Mouse (Mus musculus): ENCODE results near the gene Gltp. TPM values are rescaled to one million over a fixed set of nuclear protein-coding genes. Genes with fewer than 3 reads are reported as not detected.

Gltp gene
- total and polyA plus RNA-seq, 3 experiments: 23.8 to 90.4 (median 25.5) TPM

DNA sequence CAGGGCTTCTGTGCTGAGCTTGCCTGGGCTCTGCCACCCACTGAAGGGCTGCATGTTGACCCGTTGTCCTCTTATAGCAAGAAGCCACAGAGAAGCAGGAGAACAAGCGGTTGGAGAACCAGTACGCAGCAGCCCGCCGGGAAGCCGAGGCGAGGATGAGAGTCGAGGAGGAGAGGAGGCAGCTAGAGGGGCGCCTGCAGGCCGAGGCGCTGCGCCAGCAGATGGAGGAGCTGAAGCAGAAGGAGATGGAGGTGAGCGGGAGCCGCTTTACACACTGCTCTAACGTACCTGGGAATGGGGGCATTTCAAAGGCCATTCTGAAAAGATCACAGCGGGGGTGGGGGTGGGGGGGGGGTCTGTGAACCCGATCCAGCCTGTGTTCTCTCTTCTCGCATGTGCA is 23.8 kb upstream of the Gltp start:
- Histone ChIP-seq H3K9me3 (replicated peaks; ENCODE audit: low read length) (no peaks in the 10 kb centered on the region), H3K27ac (ENCODE audit: insufficient read depth, low read depth) (no peak overlapping the region), H3K9ac (ENCODE audit: insufficient read depth, low read depth) (no peak overlapping the region), H3K79me2 (replicated peaks; ENCODE audit: control insufficient read depth, extremely low read depth, insufficient read depth, poor library complexity, severe bottlenecking) (no peaks in the 10 kb centered on the region), H3K36me3 (replicated peaks in 1 of 2; ENCODE audit: control insufficient read depth in 1 of 2, insufficient read depth in 1 of 2, low read length in 1 of 2) (peaks cover 86 to 97% of the 10 kb centered on the region in 2 experiments), H3K4me3 (replicated peaks in 1 of 3; ENCODE audit: low read depth in 2 of 3, low read length in 2 of 3, poor library complexity in 1 of 3) (no peak overlapping the region), H3K4me2 (ENCODE audit: insufficient read depth, low read depth, poor library complexity, severe bottlenecking) (no peak overlapping the region), H3K4me1 (ENCODE audit: control insufficient read depth in 1 of 2, insufficient read depth in 2 of 2) (no peaks in the 10 kb centered on the region), H3K27me3 (replicated peaks) (no peaks in the 10 kb centered on the region)
- dilution Hi-C loops (cut with MboI; ENCODE audit: extremely low pct_ligation_motif_present, extremely low pct_unique_long_range_greater_than_20kb, low sequenced_read_pairs): no loop called here
- TF ChIP-seq EP300 (IDR thresholded peaks at IDR 0.05; ENCODE audit: low read length) (no peak), JUND (conservative IDR thresholded peaks at IDR 0.05; ENCODE audit: low read depth, low read length) (no peak), BHLHE40 (IDR thresholded peaks at IDR 0.05; ENCODE audit: low read depth, low read length) (no peak), MYC (IDR thresholded peaks at IDR 0.05; ENCODE audit: low read depth, low read length) (no peak), NRF1 (IDR thresholded peaks at IDR 0.05; ENCODE audit: low read depth, low read length) (no peak), IRF4 (IDR thresholded peaks at IDR 0.05; ENCODE audit: low read depth, low read length) (no peak), ELF1 (IDR thresholded peaks at IDR 0.05; ENCODE audit: low read depth, low read length) (no peak), E2F4 (IDR thresholded peaks at IDR 0.05; ENCODE audit: insufficient replicate concordance, low read depth, low read length) (no peak), MXI1 (IDR thresholded peaks at IDR 0.05; ENCODE audit: low read depth, low read length) (no peak), NELFE (IDR thresholded peaks at IDR 0.05; ENCODE audit: low read depth, low read length) (no peak), SMC3 (IDR thresholded peaks at IDR 0.05; ENCODE audit: low read depth, low read length) (no peak), CHD1 (IDR thresholded peaks at IDR 0.05; ENCODE audit: low read depth, low read length) (no peak), GABPA (IDR thresholded peaks at IDR 0.05; ENCODE audit: insufficient replicate concordance, low read depth, low read length) (no peak), MAZ (IDR thresholded peaks at IDR 0.05; ENCODE audit: low read depth, low read length) (no peak), PAX5 (IDR thresholded peaks at IDR 0.05; ENCODE audit: low read length) (no peak), ZNF384 (IDR thresholded peaks at IDR 0.05; ENCODE audit: low read depth, low read length) (no peak), SIN3A (IDR thresholded peaks at IDR 0.05; ENCODE audit: low read length) (no peak)
- in situ Hi-C loops (cut with MboI; ENCODE audit: low pct_ligation_motif_present, low pct_unique_long_range_greater_than_20kb, low sequenced_read_pairs): loop anchor here (25.0 kb wide), 1 partner anchor 198 kb away; the partner anchor contains the start of gene Oasl1
- no peak for DNase-seq (ENCODE audit: extremely low read depth)

- dilution Hi-C loops (cut with MboI; ENCODE audit: extremely low pct_ligation_motif_present, extremely low pct_unique_long_range_greater_than_20kb, low sequenced_read_pairs): no loop called here
- H3K27ac ChIP-seq (ENCODE audit: insufficient read depth, low read depth): no peak overlapping the region
- TF ChIP-seq RAD21 (IDR thresholded peaks at IDR 0.05; ENCODE audit: low read depth, low read length): no peak
- no peak overlapping the region for H3K4me3 ChIP-seq (replicated peaks in 1 of 3; ENCODE audit: low read depth in 2 of 3, low read length in 2 of 3, poor library complexity in 1 of 3)
- no peak overlapping the region for H3K4me2 ChIP-seq (ENCODE audit: insufficient read depth, low read depth, poor library complexity, severe bottlenecking)
- in situ Hi-C loops (cut with MboI; ENCODE audit: low pct_ligation_motif_present, low pct_unique_long_range_greater_than_20kb, low sequenced_read_pairs): loop anchor here (25.0 kb wide), 1 partner anchor 203 kb away; the partner anchor contains the start of gene Oasl1
- DNase-seq (ENCODE audit: extremely low read depth): no peak
- no peaks in the 10 kb centered on the region for H3K79me2 ChIP-seq (replicated peaks; ENCODE audit: control insufficient read depth, extremely low read depth, insufficient read depth, poor library complexity, severe bottlenecking)
- peaks cover 4 to 11% of the 10 kb centered on the region in 2 experiments for H3K4me1 ChIP-seq (ENCODE audit: control insufficient read depth in 1 of 2, insufficient read depth in 2 of 2)
- no peak overlapping the region for H3K9ac ChIP-seq (ENCODE audit: insufficient read depth, low read depth)
- H3K27me3 ChIP-seq (replicated peaks): no peaks in the 10 kb centered on the region
- H3K9me3 ChIP-seq (replicated peaks; ENCODE audit: low read length): no peaks in the 10 kb centered on the region
- peaks cover 38 to 54% of the 10 kb centered on the region in 2 experiments for H3K36me3 ChIP-seq (replicated peaks in 1 of 2; ENCODE audit: control insufficient read depth in 1 of 2, insufficient read depth in 1 of 2, low read length in 1 of 2)
Measured at GRCm38 (mm10) chr5:114709357-114709756, 18.6 kb upstream of the Gltp start.

Data from CH12.LX (cell line).